Mouse (Mus musculus): ENCODE data around the gene Olfr1062.
"Not testable (repeated sequence)": the region's sequence is repeated elsewhere in the genome, so short reads cannot be mapped to it uniquely, and the experiment has no call there.

The Olfr1062 gene

GRCm38 (mm10) chr2:86426649-86427048, at the start of gene Olfr1062:
TSS of gene Olfr1062 (minus strand) at chr2:86426749.
- DNase-seq: not testable (repeated sequence)

DNA sequence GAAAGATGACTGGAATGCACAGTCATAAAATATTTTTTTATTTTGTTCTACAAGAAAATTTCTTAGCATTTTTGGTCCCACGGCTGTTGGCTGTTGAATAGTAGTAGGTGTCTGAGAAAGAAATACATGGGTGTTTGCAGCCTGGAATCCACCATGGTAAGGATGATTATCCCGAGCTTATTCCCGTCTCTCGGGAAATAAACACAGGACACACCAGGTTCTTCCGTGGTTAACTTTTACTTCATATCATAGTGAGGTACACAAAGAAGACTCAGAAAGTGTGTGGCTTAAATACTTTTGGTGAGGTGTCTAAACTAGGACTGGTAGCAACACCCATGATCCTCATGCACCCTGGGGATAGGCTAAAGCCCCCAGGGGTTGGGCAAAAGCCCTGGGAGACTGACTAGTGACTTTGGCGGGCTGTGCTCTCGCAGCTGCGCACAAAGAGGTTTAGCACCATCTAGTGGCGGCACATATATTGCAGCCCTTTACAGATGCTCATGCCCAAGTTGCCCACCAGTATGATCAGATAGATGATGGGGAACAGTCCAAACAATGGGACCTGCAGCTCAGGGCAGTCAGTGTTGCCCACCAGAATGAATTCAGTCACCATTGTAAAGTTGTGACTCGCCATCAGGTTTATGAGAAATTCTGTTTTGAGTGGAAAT, 38.0 kb upstream of the Olfr1062 start:
- peak in 1 of 2 experiments; percentile 8 for DNase-seq

GRCm38 (mm10) chr2:86460434-86460833, 33.9 kb upstream of the Olfr1062 start:
- no peak for DNase-seq

GRCm38 (mm10) chr2:86456169-86456568, 29.6 kb upstream of the Olfr1062 start, which contains the start of gene Olfr1066:
TSS of gene Olfr1066 (minus strand) at chr2:86456269.
- DNase-seq: no peak

GRCm38 (mm10) chr2:86450491-86450890, 23.9 kb upstream of the Olfr1062 start, which contains the start of gene Olfr1065:
TSS of gene Olfr1065 (minus strand) at chr2:86450591.
- DNase-seq: not testable (repeated sequence)

- not testable (repeated sequence) for DNase-seq
Observed at GRCm38 (mm10) chr2:86442101-86442500, 15.6 kb upstream of the Olfr1062 start.

- DNase-seq: not testable (repeated sequence)
Observed at GRCm38 (mm10) chr2:86428511-86428910, 2.0 kb upstream of the Olfr1062 start.

- DNase-seq: no peak
Observed at GRCm38 (mm10) chr2:86413950-86414349, 12.6 kb downstream of the Olfr1062 start, which contains the start of gene Olfr1061. TSS of gene Olfr1061 (minus strand) at chr2:86414050.

GRCm38 (mm10) chr2:86395114-86395513, 31.4 kb downstream of the Olfr1062 start:
- no peak for DNase-seq

DNA sequence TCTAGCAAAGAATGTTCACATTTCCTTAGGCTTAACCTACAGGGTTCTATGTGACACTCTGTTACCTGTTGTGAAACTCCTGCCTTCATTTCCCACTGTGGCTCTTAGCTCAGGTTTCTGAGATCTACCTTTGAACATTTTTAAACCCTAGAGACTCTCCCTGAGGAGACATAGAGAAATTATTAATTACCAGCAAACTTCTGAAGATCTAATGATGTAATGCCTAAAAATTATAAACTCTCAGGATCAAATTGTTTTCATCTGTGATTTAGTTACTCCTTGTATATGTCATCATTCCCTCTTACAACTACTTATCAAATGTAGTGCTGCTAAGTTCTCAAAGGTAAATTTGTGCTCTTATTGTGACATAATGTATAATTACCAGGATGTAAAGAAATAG, 38.1 kb downstream of the Olfr1062 start, which contains the start of gene Olfr1058:
Gene Olfr1058, minus strand, starts transcription at position 101 of the 400 bp plus-strand sequence.
- DNase-seq: not testable (repeated sequence)

- no peak for DNase-seq
Observed at GRCm38 (mm10) chr2:86378293-86378692, 48.3 kb downstream of the Olfr1062 start, which contains the start of gene Olfr1057. TSS of gene Olfr1057 (minus strand) at chr2:86378393.
